Comparison of ENCODE assay signal across 8 mouse cellular contexts in the genomic region with DNA sequence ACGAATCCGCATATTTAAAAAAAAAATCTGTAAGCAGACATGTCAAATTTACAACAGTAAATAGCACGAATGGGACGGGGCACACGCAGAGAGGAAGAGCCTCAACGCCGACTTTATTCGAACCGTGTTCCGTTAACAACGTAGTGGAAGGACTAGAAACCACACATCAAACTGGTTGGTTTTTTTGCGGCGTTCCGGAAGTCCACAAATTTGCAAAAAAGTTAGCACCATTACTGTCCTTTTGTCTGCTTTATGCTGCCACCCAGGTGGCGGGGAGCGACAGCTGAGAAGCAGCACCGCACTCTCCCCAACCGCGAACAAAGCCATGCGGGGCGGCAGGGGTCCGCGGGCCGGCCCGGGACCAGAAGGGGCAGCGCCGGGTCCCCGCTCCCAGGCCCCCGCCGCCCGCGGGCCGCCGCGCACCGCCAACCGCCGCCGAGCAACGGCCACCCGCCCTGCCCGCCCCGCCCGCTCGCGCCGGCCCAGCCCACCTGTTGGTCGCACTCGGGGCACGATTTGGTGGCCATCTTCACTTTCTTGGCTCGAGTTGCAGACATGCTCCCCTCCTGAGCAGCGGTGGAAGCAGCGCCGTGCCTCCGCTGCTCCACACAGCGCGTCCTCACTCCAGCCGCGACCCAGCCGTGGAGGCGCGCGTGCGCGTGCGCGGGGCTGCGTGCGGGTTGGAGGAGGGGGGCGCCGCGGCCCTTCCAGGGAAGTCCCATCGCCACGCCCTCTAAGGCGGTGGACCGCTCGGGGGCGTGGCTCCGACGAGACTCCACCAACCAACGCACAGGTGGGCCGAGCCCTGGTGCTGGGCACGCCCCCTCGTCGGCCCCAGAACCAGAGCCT. TPM values are rescaled to one million over a fixed set of nuclear protein-coding genes. Genes with fewer than 3 reads are reported as not detected.
A peak's percentile ranks its signal among the peaks of the same experiment; 100 is the strongest.
DNase-seq lines count a peak whose midpoint lies in the region; TF ChIP-seq lines count a peak whose summit lies in the region.

TSS of gene 4921524J17Rik (minus strand) at position 666 of the 849 bp plus-strand sequence.

- no peaks in the 10 kb centered on the region for H3K27me3 ChIP-seq in megakaryocyte, embryonic 14.5 days (replicated peaks)

- H3K4me1 ChIP-seq in megakaryocyte, embryonic 14.5 days, result peaks cover 44% of the 10 kb centered on the region

- peak within 1 kb of the TSS; percentile 95 for H3K27ac ChIP-seq in gastrocnemius, adult 2 months

- intact Hi-C loops in gastrocnemius, adult 2 months (cut with DNase I), result no loop called here

- DNase-seq in WW6 (ENCODE audit: low read depth, low spot score), result peak; percentile 98
- DNase-seq in cerebellum, postnatal 4 days (ENCODE audit: low spot score in 2 of 2), result peak; percentile 95 to 97
- DNase-seq in gastrocnemius, adult 2 months, result peak; percentile 99
- peak; percentile 86 for DNase-seq in hindlimb bud, embryonic 11.5 days (ENCODE audit: extremely low spot score, low read depth, low spot score)
- peak; percentile 83 to 98 for DNase-seq in left cerebral cortex, adult 8-10 months (ENCODE audit: low spot score in 2 of 2)
- DNase-seq in right cerebral cortex, postnatal 10 days (ENCODE audit: low spot score in 2 of 2), result peak; percentile 99
- peak; percentile 93 for DNase-seq in urinary bladder, postnatal 25 days (ENCODE audit: low spot score)

- peak within 1 kb of the TSS; percentile 95 for H3K4me3 ChIP-seq in gastrocnemius, adult 2 months
- H3K4me3 ChIP-seq in megakaryocyte, embryonic 14.5 days (replicated peaks), result peak within 1 kb of the TSS; percentile 96

- H3K9me3 ChIP-seq in megakaryocyte, embryonic 14.5 days, result peaks cover 3% of the 10 kb centered on the region; the same call in 1 of the 2 replicates

- TF ChIP-seq CTCF in gastrocnemius, adult 2 months (IDR thresholded peaks at IDR 0.05), result no peak

- no peaks in the 10 kb centered on the region for H3K36me3 ChIP-seq in megakaryocyte, embryonic 14.5 days (replicated peaks; ENCODE audit: low read length)

RNA-seq across cellular contexts. Expression of gene 4921524J17Rik, which starts in this region (rescaled TPM):
- 10 to 100 TPM; 12.1 to 14.2 TPM for total RNA-seq in gastrocnemius, adult 2 months (2021)
- total RNA-seq in left cerebral cortex, adult 8-10 months (2022), result 10 to 100 TPM in 2 of 4 experiments, 1 to 10 TPM in 2; 8.9 to 11.2 (median 9.8) TPM
- polyA plus RNA-seq in megakaryocyte, embryonic 14.5 days (2012; ENCODE audit: insufficient read depth, low replicate concordance), result 34.8 TPM in 1 of 2 replicates, not detected in the other

Comparison
In these comparisons a context has a peak if more than half of its experiments do, and no peak if none do; other contexts are left out.
1. Peak in every context shown above with its lines: DNase-seq, H3K4me3 ChIP-seq and H3K27ac ChIP-seq.